Mouse (Mus musculus): ENCODE measurements at regions not wholly inside any gene's neighbourhood (a gene's known extent, or its start where the extent isn't known, plus 50 kb on each side); places are given as distances from the start of the nearest gene placed in this dataset.

GRCm38 (mm10) chr3:48582521-48582920, 1174.6 kb downstream of the Pcdh18 start:
- no peak for TF ChIP-seq ZC3H11A (IDR thresholded peaks at IDR 0.05; ENCODE audit: borderline replicate concordance, low read depth, low read length)
- TF ChIP-seq HCFC1 (IDR thresholded peaks at IDR 0.05; ENCODE audit: borderline replicate concordance, insufficient read depth, low read length), result no peak
- TF ChIP-seq MAFK (IDR thresholded peaks at IDR 0.05; ENCODE audit: insufficient read depth, low read depth, low read length), result no peak
- no peak for TF ChIP-seq ZNF384 (IDR thresholded peaks at IDR 0.05; ENCODE audit: low read depth, low read length)
- TF ChIP-seq CHD2 (IDR thresholded peaks at IDR 0.05; ENCODE audit: low read depth, low read length), result no peak
